Mouse (Mus musculus) gastrocnemius, adult 18-20 months (tissue): ENCODE measurements at regions not wholly inside any gene's neighbourhood (a gene's known extent, or its start where the extent isn't known, plus 50 kb on each side); places are given as distances from the start of the nearest gene placed in this dataset.

Experiments used
- DNase-seq: peaks from one replicate; pipeline ENCODE4 v3.0.0; 2021; ENCODE audit warnings: low spot score

- DNase-seq, result no peak
Measured at GRCm38 (mm10) chr11:25356671-25357586, 853.6 kb downstream of the 5730522E02Rik start.

DNA sequence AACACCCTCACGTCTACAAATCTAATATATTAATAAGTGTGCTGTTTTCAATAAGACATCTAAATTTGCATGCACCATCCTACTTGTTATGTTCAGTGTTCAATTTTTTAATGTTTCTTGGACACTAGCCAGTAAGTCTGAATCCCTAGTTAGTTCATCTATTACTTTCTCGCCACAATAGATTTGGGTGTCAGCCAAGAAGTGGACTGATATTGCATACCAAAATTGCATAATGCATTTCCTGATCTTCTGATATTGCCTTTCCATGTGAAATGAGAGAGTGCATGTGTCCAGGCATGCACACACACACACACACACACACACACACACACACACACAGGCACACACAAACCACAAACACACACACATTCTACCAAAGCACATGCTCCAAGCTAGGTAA lies 874.9 kb downstream of the 5730522E02Rik start:
- DNase-seq, result no peak

- DNase-seq, result no peak
Measured at GRCm38 (mm10) chr11:25330696-25331095, 879.9 kb downstream of the 5730522E02Rik start.

DNA sequence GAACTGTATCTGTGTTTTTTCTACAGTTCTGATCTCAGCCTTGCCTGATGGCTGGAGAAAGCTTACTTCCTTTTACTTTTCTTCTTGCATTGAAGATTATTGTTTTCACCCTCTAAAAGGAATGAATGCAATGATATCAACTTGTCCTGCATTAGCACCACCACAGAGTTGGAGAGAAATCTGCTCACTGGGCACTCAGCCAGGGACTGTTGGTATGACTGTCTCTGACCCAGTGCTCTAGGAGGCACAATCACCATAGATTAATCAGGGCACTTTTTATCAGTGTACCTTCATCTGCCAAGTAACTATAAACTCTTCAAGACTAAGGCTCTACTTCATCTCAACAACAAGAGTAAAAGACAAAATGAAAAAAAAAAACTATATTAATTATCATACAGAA lies 888.1 kb downstream of the 5730522E02Rik start:
- no peak for DNase-seq

DNA sequence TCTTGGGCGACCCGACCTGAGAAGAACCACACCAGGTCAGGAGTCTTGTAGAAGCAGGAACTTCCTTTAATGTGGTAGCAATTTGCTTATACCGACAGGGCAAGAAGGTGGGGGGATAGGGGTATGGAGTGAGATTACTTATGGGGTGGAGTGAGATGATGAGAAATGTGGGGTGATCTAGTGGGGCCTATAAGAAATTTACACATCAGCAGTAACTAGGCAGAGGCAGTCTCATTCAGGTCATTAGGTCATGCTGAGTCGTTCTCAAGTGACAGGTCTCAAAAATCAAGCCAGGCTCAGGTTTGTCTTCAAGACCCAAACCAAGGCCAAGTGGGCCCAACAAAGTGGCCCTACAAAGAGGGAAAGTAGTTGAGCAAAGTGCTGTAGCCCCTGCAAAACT lies 889.1 kb downstream of the 5730522E02Rik start:
- DNase-seq, result no peak

DNA sequence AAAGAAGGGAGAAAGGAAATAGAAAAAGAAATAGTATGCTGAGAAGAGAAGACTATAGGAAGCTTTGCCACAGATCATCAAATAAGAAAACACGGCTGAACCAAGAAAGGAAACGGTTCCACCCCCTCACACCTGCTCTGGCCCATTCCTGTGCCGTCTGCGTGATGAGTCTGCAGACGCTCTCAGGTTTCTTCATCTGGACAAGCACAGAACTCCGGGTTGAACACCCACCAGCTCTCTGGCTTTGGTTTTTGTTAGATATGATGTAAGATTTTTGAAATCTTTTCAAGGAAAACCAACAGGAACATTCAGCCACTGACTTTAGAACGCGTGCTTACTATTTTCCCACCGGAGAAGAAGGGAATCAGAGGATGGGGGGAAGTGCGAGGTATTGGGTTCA lies 895.9 kb downstream of the 5730522E02Rik start:
- DNase-seq, result no peak

DNA sequence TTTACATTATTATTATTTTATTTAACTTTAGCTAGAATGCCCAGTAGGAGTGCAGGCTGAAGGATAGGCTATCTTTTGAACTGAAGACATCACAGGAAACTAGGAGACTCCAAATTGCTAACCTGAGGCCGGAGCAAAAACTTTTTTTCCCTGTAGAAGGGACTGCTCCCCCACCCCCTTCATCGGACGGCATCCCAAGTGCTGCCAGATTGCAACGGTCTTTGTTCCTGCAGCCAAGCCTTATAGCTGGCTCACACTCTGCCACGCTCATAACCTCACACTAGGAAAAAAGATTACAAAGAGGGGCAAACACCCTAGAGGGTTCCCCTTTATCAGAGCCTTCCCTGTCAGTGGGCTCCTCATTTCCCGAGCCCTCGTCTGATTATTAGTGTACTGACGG lies 896.7 kb downstream of the 5730522E02Rik start:
- no peak for DNase-seq

GRCm38 (mm10) chr11:25313308-25313707 lies 897.3 kb downstream of the 5730522E02Rik start:
- DNase-seq, result no peak

DNA sequence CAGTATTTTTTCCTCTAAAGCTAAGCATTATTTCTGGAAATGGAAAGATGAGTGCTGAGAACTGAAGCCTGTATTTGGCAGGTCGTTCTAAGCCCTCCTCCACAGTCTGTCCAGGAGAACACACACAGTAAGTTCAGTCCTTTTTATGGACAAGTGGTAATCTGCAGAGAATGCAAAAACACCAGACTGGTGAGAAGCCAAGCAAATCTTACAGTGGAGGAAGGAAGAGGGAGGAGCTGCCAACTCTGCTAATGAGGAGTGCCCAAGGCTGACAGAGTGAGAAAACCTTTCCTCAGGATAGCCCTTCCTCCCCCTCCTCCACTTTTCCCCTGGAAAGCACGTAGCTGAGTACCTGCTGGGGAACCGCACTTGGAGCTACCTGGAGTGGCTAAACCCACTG lies 899.8 kb downstream of the 5730522E02Rik start:
- no peak for DNase-seq

DNA sequence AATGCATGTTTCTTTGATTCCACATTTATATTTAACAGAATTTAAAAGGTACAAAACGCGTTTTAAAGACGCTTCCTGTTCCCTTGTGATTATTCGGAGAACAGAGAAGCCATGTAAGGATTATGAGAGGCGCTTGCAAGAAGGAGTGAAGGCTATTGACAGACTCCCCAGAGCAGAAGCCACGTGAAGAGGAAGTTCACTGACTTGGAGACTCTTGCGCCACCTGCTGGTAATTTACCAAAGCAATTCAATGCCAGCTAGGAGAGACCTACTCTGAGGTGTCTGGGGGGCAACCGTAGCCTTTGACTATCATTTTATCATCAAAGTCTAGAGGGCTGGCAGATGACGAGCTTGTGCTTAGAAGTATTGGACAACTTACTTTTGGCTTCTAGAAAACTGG lies 909.4 kb downstream of the 5730522E02Rik start:
- DNase-seq, result peak; percentile 36

GRCm38 (mm10) chr11:25288346-25288745 lies 922.2 kb downstream of the 5730522E02Rik start:
- DNase-seq, result no peak

DNA sequence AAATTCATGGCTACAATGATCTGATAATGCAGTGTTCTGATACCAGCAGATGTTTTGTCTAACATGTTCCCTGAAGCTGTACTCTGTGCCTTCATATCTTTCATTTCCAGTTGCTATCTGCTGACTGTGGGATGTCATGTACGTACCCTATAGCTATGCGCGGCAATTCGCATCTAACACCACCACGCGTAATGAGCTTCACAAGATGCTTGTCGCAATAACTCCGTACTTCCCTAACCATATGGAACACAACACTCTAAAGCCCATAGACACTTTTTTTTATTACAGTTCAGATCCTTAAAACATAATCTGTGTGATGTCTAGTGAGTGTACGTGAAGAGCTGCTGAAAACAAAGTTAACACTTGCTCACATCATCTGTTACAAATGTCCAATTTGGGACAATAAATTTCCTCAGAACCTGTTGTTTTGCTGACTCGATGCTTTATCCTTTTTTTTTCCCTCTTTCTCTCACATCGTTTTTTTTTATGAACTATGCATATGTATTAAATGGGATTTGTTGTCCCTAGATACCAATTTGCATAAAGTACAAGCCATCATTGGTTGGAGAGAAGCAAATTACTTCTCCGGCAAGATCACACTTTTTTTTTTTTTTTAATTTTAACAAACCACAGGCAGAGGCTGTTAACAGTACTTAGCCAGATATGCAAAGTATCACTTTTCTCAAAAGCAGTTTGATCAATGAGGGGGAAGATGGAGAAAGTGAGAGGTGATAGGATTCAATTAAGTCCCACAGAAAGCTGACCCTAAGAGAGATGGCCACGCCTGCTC lies 922.9 kb downstream of the 5730522E02Rik start:
- DNase-seq, result no peak

DNA sequence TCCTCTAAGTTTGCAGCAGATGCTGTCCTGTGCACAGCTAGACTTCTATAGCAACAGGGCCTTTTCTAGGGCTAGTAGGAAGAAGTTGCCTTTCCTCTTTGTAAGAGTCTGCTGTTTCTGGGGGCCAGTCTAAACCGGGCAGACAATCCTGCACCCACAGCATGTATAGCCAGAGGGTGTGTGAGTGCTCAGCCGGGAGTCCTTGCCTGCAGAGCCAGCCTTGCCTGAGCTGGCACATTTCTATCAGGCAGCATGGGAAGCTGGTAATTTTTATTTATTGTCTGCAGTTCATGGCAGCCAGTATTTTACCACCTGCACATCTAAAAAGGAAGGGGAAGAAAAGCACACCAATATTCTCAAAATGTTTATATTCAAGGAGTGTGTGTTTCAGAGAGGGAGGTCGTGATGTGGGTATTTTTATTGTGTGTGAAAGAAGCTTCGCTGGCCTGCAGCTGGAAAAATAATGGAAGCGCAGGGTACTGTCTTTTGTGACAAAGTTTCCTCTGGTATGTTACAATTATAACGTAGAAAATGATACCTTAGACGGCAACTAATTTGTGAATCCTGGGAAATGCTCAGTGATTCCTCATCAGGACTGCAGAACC lies 940.5 kb downstream of the 5730522E02Rik start:
- DNase-seq, result no peak

GRCm38 (mm10) chr11:25262906-25263305 lies 947.7 kb downstream of the 5730522E02Rik start:
- no peak for DNase-seq

GRCm38 (mm10) chr11:25259691-25260090 lies 950.9 kb downstream of the 5730522E02Rik start:
- DNase-seq, result no peak

GRCm38 (mm10) chr11:25233360-25233890 lies 977.1 kb downstream of the 5730522E02Rik start:
- no peak for DNase-seq
